Mouse (Mus musculus): ENCODE measurements around the gene Trim61. TPM values are rescaled to one million over a fixed set of nuclear protein-coding genes. Genes with fewer than 3 reads are reported as not detected.
A peak's percentile ranks its signal among the peaks of the same experiment; 100 is the strongest.
"Not testable (repeated sequence)": the region's sequence is repeated elsewhere in the genome, so short reads cannot be mapped to it uniquely, and the experiment has no call there.

Gene Trim61
- total RNA-seq (2021) = not detected in 2 replicates
- long read RNA-seq = 0 reads

DNA sequence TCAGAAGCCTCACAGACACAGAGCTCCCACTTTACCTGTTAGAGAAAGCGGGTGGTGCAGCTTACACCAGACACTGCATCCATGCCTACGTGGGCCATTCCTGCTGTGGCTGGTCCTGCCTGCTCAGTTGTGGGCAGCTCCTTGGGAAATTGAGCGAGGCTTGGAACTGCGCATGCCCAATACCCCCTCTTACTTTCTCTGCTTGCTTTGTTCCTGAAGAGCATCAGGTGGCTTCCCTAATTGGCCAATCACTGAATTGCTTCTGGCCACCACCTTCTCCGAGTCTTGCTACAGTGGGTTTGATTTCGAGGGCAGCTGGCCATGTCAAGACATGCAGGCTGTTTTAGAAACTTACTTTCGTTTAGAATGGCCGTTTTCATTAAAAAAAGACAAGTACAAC lies at the start of gene Trim61, which contains the start of gene Trim60:
Gene Trim61 (minus strand): TSS at position 101 of the 400 bp plus-strand sequence.
Gene Trim60 (minus strand): TSS at position 162 of the 400 bp plus-strand sequence.
- no peak for DNase-seq

DNA sequence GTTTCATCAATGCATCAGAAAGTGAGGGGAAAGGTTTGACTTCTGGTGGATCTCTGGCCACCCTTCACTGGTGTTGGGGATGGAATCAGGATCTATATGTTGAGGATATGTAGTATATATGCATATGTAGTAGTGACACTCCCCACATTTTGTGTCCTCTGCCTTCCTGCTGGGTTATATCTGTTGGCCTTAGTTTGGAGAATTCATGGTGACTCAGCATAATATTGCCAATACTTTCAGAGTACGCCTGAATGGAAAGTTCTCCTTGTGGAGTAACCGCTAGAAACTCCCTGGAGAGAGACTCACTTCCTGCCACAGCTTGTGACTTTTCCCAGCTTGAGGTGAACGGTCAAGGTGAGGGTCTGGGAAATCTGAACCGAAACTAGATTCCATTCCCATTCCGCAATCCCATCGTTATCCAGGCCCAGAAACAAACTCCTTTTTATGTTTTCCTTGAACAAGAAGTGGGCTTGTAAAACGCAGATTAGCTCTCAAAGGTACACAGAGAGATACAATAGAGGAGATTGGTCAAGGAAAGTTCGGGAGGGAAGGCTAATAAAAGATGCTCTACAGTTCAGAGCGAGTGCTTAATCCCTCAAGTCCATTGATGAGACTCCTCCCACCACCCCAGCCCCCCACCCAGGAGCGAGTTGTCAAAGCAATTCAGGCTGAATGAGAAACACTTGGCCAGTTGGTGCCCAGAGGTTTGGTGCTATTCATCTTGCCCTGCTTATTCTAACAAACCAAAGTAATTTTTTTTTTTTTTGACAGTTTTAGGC lies 49.6 kb upstream of the Trim61 start:
- no peak for DNase-seq

DNA sequence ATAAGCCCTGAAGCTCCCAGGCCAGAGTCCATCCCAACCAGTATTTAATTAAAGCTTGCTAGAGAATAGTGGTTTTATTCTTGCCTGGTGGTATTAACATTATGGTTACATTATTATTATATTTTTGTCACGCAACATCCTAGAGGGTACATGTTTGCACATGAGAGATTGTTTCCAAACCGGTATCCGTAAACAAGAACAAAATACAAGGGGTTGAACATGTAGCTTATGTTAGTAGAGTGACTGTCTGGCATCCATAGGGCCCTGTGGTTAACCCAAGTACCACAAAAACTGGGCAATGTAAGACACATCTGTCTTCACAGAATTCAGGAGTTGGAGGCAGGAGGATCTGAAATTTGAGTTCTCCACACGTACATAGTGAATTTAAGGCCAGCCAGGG lies 48.7 kb upstream of the Trim61 start:
- no peak for DNase-seq

DNA sequence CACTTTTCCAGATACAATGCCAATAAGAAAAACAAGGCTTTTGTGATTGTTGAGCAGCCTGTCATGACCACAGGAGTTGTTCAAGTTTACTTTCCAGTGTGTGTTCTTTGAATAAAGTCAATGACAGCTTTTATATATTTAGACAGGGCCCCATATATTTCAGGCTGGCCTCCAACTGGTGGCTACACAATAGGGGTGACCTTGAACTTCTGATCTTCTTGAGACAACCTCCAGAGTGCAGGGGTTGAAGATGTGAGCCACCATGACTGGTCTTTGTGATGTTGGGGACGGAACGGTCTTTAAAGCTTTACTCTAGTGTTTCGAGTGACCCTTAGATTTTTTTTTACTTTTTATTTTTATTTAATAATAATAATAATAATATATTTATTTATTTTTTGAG lies 47.3 kb upstream of the Trim61 start:
- no peak for DNase-seq

DNA sequence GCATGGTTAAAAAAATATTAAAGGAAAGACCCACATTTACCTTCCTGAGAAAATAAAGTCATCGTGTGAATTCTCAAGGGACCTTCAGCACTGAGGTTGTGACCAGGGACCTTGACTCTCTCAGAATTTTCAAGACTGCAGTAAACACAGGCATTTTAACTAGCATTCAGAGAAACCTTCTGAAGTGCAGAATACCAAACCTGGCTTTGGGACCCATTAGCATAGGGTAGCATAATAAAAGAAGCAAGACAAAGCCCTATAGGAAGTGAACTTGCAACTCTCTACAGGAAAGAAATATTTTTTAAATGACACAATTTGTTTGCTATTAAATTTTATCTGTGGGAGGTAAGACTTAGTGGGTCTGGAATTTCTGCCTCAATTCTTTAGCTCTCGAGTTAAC lies 45.7 kb upstream of the Trim61 start:
- no peak for DNase-seq

DNA sequence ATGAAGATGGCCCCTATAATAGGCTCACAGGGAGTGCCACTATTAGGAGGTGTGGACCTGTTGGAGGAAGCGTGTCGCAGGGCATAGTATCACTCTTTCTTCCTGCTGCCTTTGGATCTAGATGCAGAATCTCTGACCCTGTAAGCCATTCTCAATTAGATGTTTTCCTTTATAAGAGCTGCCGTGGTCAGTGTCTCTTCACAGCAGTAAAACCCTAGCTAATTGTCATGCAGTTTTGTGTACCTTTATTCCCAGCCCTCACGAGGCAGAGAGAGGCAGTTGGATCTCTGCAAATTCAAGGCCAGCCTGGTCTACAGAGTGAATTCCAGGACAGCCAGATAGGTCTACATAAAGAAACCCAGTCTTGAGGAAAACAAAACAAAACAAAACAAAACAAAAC lies 43.9 kb upstream of the Trim61 start:
- DNase-seq = no peak

DNA sequence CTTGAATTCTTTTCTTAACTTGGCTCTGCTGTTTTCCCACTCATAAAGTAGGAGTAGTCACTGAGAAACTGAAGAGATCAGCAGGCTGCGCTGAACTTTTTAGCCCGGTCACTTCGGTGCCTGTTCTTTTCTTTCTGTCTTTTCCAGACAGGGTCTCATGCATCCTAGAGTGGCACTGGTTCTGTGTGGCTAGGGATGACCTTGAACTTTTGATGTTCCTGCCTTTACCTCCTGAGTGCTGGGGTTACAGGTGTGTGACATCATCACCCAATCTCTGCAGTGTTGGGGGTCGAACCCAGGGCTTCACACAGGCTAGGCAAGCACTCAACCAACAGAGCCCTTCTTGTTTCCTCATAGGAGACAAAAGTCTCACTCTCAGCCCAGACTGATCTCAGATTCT lies 38.4 kb upstream of the Trim61 start:
- no peak for DNase-seq

DNA sequence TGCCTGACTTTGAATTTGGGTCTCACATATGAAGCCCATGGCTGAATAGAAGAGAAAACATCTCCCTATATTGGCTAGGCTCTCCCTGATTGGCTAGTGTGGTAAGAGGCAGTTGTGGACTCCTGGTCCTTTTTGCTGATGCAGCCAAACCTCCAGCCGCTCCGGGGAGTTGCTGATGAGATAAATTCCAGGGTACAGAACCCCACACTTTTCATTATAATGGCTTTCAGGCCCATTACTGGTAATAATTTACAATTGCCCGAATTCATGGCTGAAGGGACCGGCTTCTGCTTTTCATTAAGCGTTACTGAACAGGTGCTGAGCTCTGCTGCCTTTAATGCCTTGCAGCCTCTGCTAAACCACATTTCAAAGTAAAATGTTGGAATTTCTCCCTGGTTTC lies 35.6 kb upstream of the Trim61 start:
- no peak for DNase-seq

DNA sequence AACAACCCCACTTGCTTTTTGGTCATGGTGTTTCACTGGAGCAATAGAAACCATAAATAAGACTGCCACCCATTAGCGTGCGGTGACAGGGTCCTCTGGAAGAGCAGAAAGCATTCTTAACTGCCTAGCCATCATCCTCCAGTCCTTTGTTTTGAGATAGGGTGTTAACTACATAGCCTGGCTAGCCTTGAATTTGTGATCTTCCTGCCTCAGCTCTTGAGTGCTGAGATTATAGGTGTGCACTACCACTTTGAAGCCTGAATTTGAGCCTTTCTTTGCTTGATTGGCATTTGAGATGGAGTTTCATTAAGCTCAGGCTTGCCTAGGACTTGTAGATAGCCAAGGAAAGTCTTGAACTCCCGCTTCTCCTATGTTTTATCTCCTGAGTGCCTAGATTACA lies 35.2 kb upstream of the Trim61 start:
- no peak for DNase-seq

DNA sequence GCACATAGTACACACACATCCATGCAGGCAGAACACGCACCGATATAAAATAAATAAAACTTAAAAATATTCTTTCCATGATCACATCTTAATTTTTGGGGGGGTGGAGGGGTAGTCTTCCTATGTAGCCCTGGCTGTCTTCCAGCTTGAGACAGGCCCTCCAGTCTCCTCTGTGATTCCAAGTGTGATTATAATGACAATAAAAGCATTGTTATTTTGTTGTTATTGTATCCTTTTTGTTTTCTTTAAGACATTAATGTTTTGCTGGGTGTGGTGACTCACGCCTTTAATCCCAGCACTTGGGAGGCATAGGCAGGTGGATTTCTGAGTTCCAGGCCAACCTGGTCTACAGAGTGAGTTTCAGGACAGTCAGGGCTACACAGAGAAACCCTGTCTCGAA lies 29.5 kb upstream of the Trim61 start:
- no peak for DNase-seq

DNA sequence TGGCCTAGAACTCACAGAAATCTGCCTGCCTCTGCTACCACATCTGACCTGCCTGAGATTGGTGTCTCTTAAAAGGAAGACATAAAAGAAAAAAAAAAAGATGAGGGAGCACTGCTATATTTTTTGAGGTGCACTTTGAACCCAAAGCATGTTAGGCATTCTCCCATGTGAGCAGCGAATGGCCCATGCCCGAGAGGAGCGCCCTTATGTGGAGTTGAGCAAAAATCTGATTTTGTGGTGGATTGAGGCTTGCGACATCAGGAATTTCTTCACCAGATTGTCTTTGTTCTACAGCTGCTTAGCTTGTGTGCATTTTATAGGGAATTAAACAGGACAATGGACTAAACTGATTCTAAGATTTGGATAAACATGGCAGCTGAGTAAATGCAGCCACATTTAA lies 28.9 kb upstream of the Trim61 start:
- DNase-seq = no peak

DNA sequence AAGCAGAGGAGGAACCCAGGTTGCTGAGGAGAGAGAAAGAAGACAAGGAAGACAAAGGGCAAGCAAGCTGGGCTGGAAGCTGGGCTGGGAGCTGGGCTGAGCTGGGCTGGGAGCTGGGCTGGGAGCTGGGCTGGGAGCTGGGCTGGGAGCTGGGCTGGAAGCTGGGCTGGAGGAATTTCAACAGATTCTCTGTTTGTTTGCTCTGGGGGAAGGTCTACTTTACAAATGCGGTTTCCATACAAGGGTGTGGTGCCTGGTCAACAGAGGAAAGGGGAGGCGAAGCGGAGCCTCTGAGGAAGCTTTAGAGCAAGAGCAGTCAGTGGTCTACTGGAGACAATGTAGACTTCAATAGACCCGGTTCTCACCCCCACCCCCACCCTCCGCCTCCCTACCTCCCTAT lies 28.2 kb upstream of the Trim61 start:
- DNase-seq = no peak

DNA sequence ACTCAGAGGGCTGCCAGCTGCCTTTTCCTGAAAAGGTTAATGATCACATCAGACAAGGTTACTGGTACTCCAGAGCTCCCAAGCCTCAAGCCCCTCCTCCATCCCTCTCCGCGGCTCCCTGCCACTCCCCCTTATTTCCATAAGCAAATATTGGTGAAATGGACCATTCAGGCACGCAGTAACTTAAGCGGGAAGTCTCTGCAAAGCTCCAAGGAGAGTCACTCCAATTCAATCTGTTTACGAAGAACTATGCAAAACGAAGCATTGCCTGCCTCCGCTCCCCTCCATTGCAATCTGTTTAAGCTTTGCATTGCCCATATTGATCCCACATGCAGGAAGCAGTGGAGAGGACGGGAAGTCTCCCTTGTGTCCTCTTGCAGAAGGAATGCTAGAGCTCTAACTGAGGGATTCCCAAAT lies 18.8 kb upstream of the Trim61 start, which contains the start of gene Apela:
Gene Apela (minus strand): TSS at position 220 of the 417 bp plus-strand sequence.
- peak; percentile 26 for DNase-seq

DNA sequence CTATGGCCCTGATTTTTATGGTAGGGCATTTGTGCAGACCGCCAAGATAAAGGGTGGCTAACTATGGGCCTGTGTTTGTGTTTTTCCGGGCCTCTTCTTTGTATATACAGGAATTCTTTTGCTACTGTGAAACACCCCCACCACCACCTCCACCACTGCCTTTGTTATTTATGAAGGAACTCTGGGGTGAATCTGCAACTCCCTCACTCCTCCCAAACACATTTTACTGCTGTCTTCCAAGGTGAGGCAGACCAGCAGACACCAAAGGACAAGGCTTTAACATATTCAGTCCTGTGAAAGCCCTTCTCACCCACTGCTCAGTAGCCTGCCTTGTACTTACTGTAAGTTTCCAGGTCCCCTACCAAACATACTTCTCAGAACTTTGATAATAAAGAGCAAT lies 15.8 kb upstream of the Trim61 start:
- no peak for DNase-seq

DNA sequence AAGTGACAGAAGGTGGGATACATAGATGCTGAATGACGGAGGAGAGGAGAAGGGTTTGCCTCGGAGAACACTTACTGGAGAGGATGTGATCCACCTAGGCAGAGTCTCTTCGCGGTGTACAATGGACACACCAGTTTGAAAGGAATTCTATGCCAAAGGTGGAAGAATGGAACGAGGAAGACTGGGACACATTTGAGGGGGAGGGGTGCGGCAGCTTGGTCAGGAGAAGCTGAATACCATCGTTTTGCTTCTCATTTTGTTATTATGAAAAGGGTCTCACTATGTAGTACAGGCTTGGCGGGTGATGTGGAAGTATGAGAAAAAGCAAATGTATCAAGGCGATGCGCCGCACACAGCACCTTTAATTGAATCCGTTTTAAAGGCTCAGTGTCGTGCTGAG lies 14.7 kb upstream of the Trim61 start:
- DNase-seq = no peak

DNA sequence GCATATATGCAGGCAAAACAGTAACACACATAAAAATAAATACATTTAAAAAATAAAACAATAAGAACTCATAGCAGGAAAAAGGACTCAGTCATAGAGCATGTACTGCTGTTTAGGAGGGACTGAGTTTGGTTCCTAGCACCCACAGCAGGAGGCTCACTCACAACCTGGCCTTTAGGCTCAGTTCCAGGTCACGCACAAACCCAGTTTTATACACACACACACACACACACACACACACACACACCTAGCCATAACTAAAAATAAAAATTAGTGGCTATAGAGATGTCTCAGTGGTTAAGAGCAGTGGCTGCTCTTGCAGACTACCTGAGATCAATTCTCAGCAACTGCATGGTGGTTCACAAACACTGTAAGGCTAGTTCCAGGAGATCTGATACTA lies 13.8 kb upstream of the Trim61 start:
- no peak for DNase-seq

DNA sequence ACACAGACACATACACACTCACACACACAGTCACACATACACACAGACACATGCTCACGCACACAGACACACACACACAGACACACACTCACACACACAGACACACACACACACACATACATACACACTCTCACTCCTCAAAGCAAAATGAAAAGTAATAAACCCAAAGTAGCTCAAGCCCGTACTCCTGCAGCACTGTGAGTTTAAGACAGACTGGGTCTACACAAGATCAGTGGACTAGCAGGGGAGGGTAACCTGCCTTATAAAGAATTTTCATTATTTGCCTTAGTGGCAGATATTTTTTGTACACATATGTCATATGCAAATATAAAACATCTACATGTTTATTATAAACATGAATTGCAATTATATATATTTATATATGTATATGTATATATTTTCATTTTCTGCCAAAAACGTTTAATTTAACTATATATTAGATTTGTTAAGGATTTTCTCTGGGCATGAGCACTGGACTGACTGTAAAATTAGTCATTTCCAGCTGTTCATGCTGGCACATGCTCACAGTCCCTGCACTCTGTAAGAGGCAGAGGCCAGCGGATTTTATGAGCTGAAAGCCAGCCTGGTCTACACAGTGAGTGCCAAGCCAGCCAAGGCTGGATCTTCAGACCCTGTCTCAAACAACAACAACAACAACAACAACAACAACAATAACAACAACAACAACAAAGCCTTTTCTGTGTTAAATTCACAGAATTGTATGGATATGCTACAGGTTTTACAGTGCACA lies 12.6 kb upstream of the Trim61 start:
- no peak for DNase-seq

DNA sequence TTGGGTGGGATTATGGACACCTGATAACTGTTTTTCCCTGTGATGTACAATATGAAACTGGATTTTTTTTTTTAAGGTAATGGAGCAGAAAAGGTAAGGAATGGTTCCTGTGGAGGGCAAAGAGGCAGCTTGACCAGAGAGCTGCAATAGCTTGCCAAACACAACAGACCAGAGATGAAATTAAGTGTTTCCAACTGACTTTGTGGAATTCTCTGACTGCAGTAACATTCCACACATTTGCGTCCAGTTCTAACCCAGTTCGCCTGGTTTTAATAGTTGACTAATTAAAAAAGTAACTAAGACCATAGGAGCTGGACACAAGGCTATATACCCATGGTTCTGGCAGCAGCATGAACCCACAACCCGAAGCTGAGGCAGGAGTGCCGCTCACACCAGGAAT lies 11.5 kb upstream of the Trim61 start:
- DNase-seq = no peak

DNA sequence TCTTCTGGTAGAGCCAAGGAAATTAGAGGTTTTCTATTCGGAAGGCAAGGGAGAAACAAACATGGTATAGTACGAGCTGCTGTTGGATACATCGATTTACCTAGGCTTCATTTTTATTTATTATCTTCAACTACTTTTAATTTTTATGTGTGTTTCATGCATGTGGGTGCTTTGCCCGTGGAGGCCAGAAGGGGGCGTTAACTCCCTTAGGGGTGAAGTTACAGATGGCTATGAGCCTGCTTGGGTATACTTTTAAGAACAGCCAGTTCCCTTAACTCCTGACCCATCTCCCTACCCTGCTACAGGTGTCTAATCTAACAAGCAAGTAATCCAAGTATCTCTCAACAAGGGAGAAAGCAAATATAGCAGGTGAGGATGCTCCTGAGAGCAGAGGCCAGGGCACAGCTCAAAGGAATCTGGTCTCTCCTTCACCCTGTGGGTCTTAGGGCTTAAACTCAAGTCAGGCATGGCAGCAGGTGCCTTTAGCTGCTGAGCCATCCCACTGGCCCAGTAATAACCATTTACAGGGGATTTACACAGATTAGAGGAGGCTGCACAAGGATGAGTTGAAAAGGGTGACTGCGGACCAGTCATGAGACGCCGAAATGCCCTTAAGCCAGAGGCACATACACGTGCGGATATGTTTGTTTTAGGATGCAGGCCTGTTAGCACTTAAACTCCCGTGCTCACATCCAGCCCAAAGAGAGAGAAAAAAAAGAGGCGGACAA lies 10.8 kb upstream of the Trim61 start:
- no peak for DNase-seq

DNA sequence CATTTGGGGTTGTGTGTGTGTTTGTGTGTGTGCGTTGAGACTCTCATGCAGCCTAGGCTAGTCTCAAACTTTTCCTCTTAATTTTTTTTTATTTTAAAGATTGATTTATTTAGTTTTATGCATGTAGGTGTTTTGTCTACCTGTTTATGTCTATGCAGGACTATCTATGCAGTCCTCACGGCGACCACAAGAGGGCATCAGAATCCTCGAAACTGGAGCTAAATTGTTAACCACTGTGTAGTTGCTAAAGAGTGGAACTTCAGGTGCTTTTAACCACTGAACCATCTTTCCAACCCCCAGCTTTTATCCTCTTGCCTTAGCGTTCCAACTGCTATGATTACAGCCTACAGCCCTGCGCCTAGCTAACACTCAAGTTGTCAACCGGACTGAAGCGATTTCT lies 4.2 kb upstream of the Trim61 start:
- DNase-seq = peak; percentile 64

DNA sequence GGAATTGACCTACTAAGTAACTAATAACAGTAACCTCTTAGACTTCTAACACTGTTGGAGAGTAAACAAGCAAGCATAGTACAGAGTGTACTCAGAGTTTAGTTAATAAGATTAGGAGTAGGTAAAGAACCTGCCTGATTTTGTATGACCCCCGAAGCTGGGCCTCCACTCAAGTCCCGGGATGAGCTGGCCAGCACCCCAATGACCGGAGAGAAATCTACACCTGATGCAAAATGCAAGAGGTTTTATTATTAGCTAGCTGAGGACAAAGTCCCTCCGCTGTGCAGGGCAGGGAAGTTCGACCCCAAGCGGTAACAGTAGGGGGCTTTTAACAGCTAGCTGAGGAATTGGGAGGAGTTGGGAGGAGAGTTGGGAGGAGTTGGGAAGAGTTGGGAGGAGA lies 10.7 kb downstream of the Trim61 start:
- not testable (repeated sequence) for DNase-seq

DNA sequence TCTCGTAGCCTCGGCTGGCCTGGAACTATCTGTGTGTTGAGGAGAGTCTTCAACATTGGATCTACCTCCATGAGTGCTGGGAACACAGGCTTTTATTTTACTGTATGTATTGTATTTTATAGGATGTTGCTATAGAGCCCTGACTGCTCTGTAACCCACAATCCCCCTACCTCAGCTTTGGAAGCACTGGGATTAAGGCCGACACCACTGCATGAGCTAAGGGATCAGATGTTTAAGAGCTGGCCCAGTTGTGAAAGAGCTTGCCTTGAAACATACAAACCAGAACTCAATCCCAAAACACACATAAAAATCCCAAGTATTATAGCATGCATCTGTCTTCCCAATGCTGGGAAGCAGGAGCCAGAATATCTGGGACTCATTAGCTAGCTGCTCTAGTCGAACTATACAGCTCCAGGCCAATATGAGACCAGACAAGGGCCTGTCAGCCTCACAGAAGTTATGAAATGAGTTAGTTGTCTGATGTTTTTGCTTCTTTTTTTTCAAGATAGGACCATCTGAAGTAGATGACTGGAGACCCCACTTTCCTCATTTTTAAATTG lies 19.4 kb downstream of the Trim61 start:
- no peak for DNase-seq

DNA sequence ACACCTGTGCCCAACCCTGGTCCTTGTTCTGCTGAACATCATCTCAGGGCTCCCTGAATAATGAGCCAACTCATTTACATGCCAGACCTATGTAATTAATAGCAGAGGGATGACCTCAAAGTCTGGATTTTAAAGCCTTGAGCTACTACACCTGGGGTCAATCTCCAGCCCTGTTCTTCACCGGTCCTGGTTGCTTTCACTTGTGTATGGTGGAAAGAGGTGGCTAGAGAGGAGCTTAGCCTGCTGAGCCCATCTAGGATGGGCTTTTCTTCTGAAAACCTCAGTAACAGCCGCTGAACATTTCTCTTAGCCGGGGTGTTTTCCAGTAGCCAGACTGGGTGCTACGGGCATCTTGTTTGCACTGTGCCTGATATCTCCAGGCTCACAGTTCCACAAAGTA lies 30.6 kb downstream of the Trim61 start, which contains the start of gene Trim75:
Gene Trim75 (minus strand): TSS at position 101 of the 400 bp plus-strand sequence.
- DNase-seq = no peak
